Mouse (Mus musculus) liver, embryonic 13.5 days (tissue): Measurements from ENCODE around the gene Mettl26. TPM values are rescaled to one million over a fixed set of nuclear protein-coding genes. Genes with fewer than 3 reads are reported as not detected.

Experiments used
- ATAC-seq: fragments of 200-750 bp; cut with Nextera tagmentation; 2 replicates; pipeline ENCODE4 v1.8.0; 2017; ENCODE audit warnings: low read depth, mild to moderate bottlenecking, moderate number of reproducible peaks, moderate library complexity
- DNase-seq: peaks from one replicate; pipeline ENCODE4 v3.0.0; 2022
- H3K27ac ChIP-seq: fragments of 300-500 bp; sonication (generic); 2 replicates; pipeline ENCODE4 v1.5.1; 2015; ENCODE audit warnings: moderate library complexity, mild to moderate bottlenecking, inconsistent platforms
- H3K27me3 ChIP-seq: fragments of 300-500 bp; sonication (generic); 2 replicates; pipeline ENCODE4 v1.6.1; 2015; ENCODE audit warnings: mild to moderate bottlenecking, inconsistent platforms
- H3K36me3 ChIP-seq: fragments of 300-500 bp; sonication (generic); 2 replicates; pipeline ENCODE4 v1.6.1; 2015; ENCODE audit warnings: mild to moderate bottlenecking, inconsistent platforms
- H3K4me1 ChIP-seq: fragments of 300-500 bp; sonication (generic); replicated peaks from 2 replicates; pipeline ENCODE4 v1.6.1; 2015; ENCODE audit warnings: inconsistent platforms
- H3K4me2 ChIP-seq: fragments of 300-500 bp; sonication (generic); 2 replicates; pipeline ENCODE4 v1.6.1; 2015; ENCODE audit warnings: inconsistent platforms, mild to moderate bottlenecking, moderate library complexity
- H3K4me3 ChIP-seq: fragments of 300-500 bp; sonication (generic); replicated peaks from 2 replicates; pipeline ENCODE4 v1.5.1; 2015; ENCODE audit warnings: mild to moderate bottlenecking, inconsistent platforms
- H3K9ac ChIP-seq: fragments of 300-500 bp; sonication (generic); 2 replicates; pipeline ENCODE4 v1.6.1; 2015; ENCODE audit warnings: mild to moderate bottlenecking, inconsistent platforms
- H3K9me3 ChIP-seq: fragments of 300-500 bp; sonication (generic); replicated peaks from 2 replicates; pipeline ENCODE4 v1.6.1; 2016; ENCODE audit warnings: inconsistent platforms
- WGBS: fragments of 180-500 bp; shearing (Covaris S2); methylation state at CpG from one replicate; pipeline ENCODE4 v1.1.7; 2015; ENCODE audit not compliant: insufficient replicate concordance; 5-methylcytosine and 5-hydroxymethylcytosine counted together
- polyA plus RNA-seq: library from polyadenylated mRNA; unstranded; fragments of >200 nt; fragmentation: Nextera tagmentation; extraction: Ambion mirVana; gene quantifications from 2 replicates; pipeline ENCODE4 v1.2.1, GENCODE M21; 2015

The Mettl26 gene
- polyA plus RNA-seq: 43.9 and 46.9 TPM in 2 replicates

- Histone ChIP-seq H3K4me2 (peak within 1 kb of the TSS; percentile 93), H3K27ac (peak within 1 kb of the TSS; percentile 91), H3K36me3 (peaks cover 17% of the 10 kb centered on the region), H3K27me3 (no peaks in the 10 kb centered on the region), H3K9ac (peak within 1 kb of the TSS; percentile 83), H3K4me3 (peak within 1 kb of the TSS; percentile 84), H3K4me1 (peaks cover 43% of the 10 kb centered on the region), H3K9me3 (no peaks in the 10 kb centered on the region)
- peak; percentile 66 for ATAC-seq
- 1% methylated on average over 25 of the region's 25 CpGs for WGBS
- peak; percentile 84 for DNase-seq
These were observed at the start of gene Mettl26 for GRCm38 (mm10) chr17:25874721-25875170. Gene Mettl26 (plus strand): TSS chr17:25875074.

- no peak overlapping the region for H3K27ac ChIP-seq
- peak overlapping the region; percentile 79 for H3K4me3 ChIP-seq
- peaks cover 39% of the 10 kb centered on the region for H3K36me3 ChIP-seq
- no peaks in the 10 kb centered on the region for H3K9me3 ChIP-seq
- no peak for ATAC-seq
- no peak for DNase-seq
- 81% methylated on average over 6 of the region's 6 CpGs for WGBS
- peak overlapping the region; percentile 83 for H3K9ac ChIP-seq
- H3K4me2 ChIP-seq: peak overlapping the region; percentile 93
- H3K4me1 ChIP-seq: peaks cover 55% of the 10 kb centered on the region
- peaks cover 22% of the 10 kb centered on the region for H3K27me3 ChIP-seq
These were observed 49.6 kb upstream of the Mettl26 start for GRCm38 (mm10) chr17:25825311-25825710.

GRCm38 (mm10) chr17:25825984-25826570 lies 48.8 kb upstream of the Mettl26 start:
- peaks cover 15% of the 10 kb centered on the region for H3K27me3 ChIP-seq
- H3K27ac ChIP-seq: no peak overlapping the region; the same call in 1 of the 2 replicates
- H3K4me3 ChIP-seq: no peak overlapping the region
- peaks cover 63% of the 10 kb centered on the region for H3K4me1 ChIP-seq
- peaks cover 47% of the 10 kb centered on the region for H3K36me3 ChIP-seq
- WGBS: 86% methylated on average over 27 of the region's 27 CpGs
- ATAC-seq (no peak), DNase-seq (no peak)
- no peak overlapping the region for H3K9ac ChIP-seq
- no peak overlapping the region for H3K4me2 ChIP-seq
- no peaks in the 10 kb centered on the region for H3K9me3 ChIP-seq

- H3K36me3 ChIP-seq: peaks cover 56% of the 10 kb centered on the region
- no peak overlapping the region for H3K4me2 ChIP-seq
- WGBS: 88% methylated on average over 13 of the region's 13 CpGs
- H3K4me1 ChIP-seq: peaks cover 72% of the 10 kb centered on the region
- ATAC-seq (no peak), DNase-seq (no peak)
- no peaks in the 10 kb centered on the region for H3K9me3 ChIP-seq
- no peak overlapping the region for H3K4me3 ChIP-seq
- H3K27ac ChIP-seq: no peak overlapping the region
- H3K9ac ChIP-seq: no peak overlapping the region
- peaks cover 7% of the 10 kb centered on the region for H3K27me3 ChIP-seq
These were observed 47.9 kb upstream of the Mettl26 start for GRCm38 (mm10) chr17:25827011-25827410.

- H3K9ac ChIP-seq: no peak overlapping the region; the same call in 1 of the 2 replicates
- peaks cover 56% of the 10 kb centered on the region for H3K36me3 ChIP-seq
- ATAC-seq: no peak
- H3K27ac ChIP-seq: peak overlapping the region; percentile 78; the same call in 1 of the 2 replicates
- H3K27me3 ChIP-seq: 0 out of 2 replicates have a peak, but pooled peaks cover under 1% of the 10 kb centered on the region
- peaks cover 73% of the 10 kb centered on the region for H3K4me1 ChIP-seq
- H3K4me3 ChIP-seq: peak overlapping the region; percentile 85; the same call in 1 of the 2 replicates
- no peak for DNase-seq
- H3K9me3 ChIP-seq: no peaks in the 10 kb centered on the region
- H3K4me2 ChIP-seq: peak overlapping the region; percentile 99; the same call in 1 of the 2 replicates
- WGBS: 85% methylated on average over 22 of the region's 22 CpGs
These were observed 47.2 kb upstream of the Mettl26 start for GRCm38 (mm10) chr17:25827546-25828222.

GRCm38 (mm10) chr17:25828223-25828594 lies 46.7 kb upstream of the Mettl26 start:
- ATAC-seq (no peak), DNase-seq (no peak)
- Histone ChIP-seq H3K4me1 (peaks cover 70% of the 10 kb centered on the region), H3K36me3 (peaks cover 56% of the 10 kb centered on the region), H3K9me3 (no peaks in the 10 kb centered on the region), H3K27ac (peak overlapping the region; percentile 78), H3K9ac (peak overlapping the region; percentile 81), H3K4me3 (peak overlapping the region; percentile 85), H3K27me3 (no peaks in the 10 kb centered on the region), H3K4me2 (peak overlapping the region; percentile 99)
- WGBS: 83% methylated on average over 8 of the region's 8 CpGs

- peaks cover 73% of the 10 kb centered on the region for H3K4me1 ChIP-seq
- 1% methylated on average over 32 of the region's 32 CpGs for WGBS
- ATAC-seq: peak; percentile 37
- DNase-seq: peak; percentile 72
- H3K9me3 ChIP-seq: no peaks in the 10 kb centered on the region
- peak within 1 kb of the TSS; percentile 85 for H3K4me3 ChIP-seq
- peak within 1 kb of the TSS; percentile 99 for H3K4me2 ChIP-seq
- peak within 1 kb of the TSS; percentile 78 for H3K27ac ChIP-seq
- no peaks in the 10 kb centered on the region for H3K27me3 ChIP-seq
- H3K36me3 ChIP-seq: peaks cover 56% of the 10 kb centered on the region
- H3K9ac ChIP-seq: peak within 1 kb of the TSS; percentile 81
These were observed 45.9 kb upstream of the Mettl26 start, which contains the start of gene Jmjd8 for GRCm38 (mm10) chr17:25828712-25829557. Gene Jmjd8 (plus strand): TSS chr17:25828867.

GRCm38 (mm10) chr17:25829558-25830017 lies 45.3 kb upstream of the Mettl26 start:
- Histone ChIP-seq H3K27me3 (no peaks in the 10 kb centered on the region), H3K36me3 (peaks cover 58% of the 10 kb centered on the region), H3K9me3 (no peaks in the 10 kb centered on the region), H3K27ac (peak overlapping the region; percentile 78), H3K4me1 (peaks cover 73% of the 10 kb centered on the region), H3K9ac (peak overlapping the region; percentile 81), H3K4me3 (peak overlapping the region; percentile 85), H3K4me2 (peak overlapping the region; percentile 99)
- 44% methylated on average over 8 of the region's 8 CpGs for WGBS
- ATAC-seq: no peak
- no peak for DNase-seq

- DNase-seq (no peak), ATAC-seq (no peak)
- Histone ChIP-seq H3K4me1 (peaks cover 73% of the 10 kb centered on the region), H3K4me3 (peak overlapping the region; percentile 85), H3K4me2 (peak overlapping the region; percentile 99), H3K27ac (peak overlapping the region; percentile 78; the same call in 1 of the 2 replicates), H3K9me3 (no peaks in the 10 kb centered on the region), H3K36me3 (peaks cover 65% of the 10 kb centered on the region), H3K9ac (peak overlapping the region; percentile 81), H3K27me3 (no peaks in the 10 kb centered on the region)
- 74% methylated on average over 4 of the region's 4 CpGs for WGBS
These were observed 44.6 kb upstream of the Mettl26 start for GRCm38 (mm10) chr17:25830200-25830753.

GRCm38 (mm10) chr17:25830806-25831431 lies 44.0 kb upstream of the Mettl26 start:
- H3K27ac ChIP-seq: peak overlapping the region; percentile 93; the same call in 1 of the 2 replicates
- 81% methylated on average over 14 of the region's 14 CpGs for WGBS
- no peaks in the 10 kb centered on the region for H3K27me3 ChIP-seq
- ATAC-seq (no peak), DNase-seq (no peak)
- H3K36me3 ChIP-seq: peaks cover 66% of the 10 kb centered on the region
- H3K4me3 ChIP-seq: peak overlapping the region; percentile 85
- peak overlapping the region; percentile 99 for H3K4me2 ChIP-seq
- peak overlapping the region; percentile 89 for H3K9ac ChIP-seq
- H3K4me1 ChIP-seq: peaks cover 75% of the 10 kb centered on the region
- no peaks in the 10 kb centered on the region for H3K9me3 ChIP-seq
